12 mouse cellular contexts compared by ENCODE assay signal in the genomic region with DNA sequence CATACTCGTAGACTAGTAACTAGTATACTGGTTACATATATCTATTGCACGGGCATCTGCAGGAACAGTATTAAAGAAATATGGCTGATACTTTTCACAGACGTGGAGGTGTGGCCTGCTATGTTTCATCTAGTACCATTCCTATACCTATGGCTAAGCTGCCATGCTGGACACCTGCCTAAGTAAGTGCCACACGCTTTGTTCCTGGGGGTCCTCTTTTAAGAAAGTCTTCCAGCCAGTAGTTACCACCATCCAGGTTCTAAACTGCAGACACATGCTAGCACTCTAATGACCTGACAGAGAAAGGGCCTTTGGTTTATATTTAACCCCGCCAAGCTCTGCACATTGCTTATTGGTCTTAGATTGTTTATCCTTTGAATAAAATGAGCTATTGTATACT.
A peak's percentile ranks its signal among the peaks of the same experiment; 100 is the strongest.
DNase-seq lines count a peak whose midpoint lies in the region; ATAC-seq and TF ChIP-seq lines count a peak whose summit lies in the region.
"Had no signal": no experiment of that assay in that cellular context is flagged by ENCODE, and none has a peak within 500 bp of the region (broad histone marks: within the 10 kb centered on the region; RNA-seq: fewer than 3 reads in every experiment).

No protein-coding gene starts in this region.

- peak overlapping the region; percentile 72; the same call in 1 of the 2 replicates for H3K9ac ChIP-seq in heart, embryonic 13.5 days
- no peak overlapping the region for H3K9ac ChIP-seq in lung, embryonic 15.5 days
- H3K9ac ChIP-seq in embryonic facial prominence, embryonic 13.5 days, result no peak overlapping the region
- no peak overlapping the region; the same call in 1 of the 2 replicates for H3K9ac ChIP-seq in heart, postnatal 0 days (replicated peaks; ENCODE audit: low read depth, low read length)
- no peak overlapping the region for H3K9ac ChIP-seq in intestine, embryonic 16.5 days (ENCODE audit: low read depth, low read length)
- H3K9ac ChIP-seq: forebrain, embryonic 13.5 days; liver, embryonic 13.5 days had no signal

- no peak for DNase-seq in heart, adult 18-20 months
- no peak for DNase-seq in lung, adult 2 months
- no peak for DNase-seq in heart, postnatal 0 days (ENCODE audit: low spot score)
- DNase-seq: cerebellum, adult 8-10 months; liver, embryonic 13.5 days had no signal

- H3K4me2 ChIP-seq in heart, embryonic 13.5 days, result peak overlapping the region; percentile 54; the same call in 1 of the 2 replicates
- H3K4me2 ChIP-seq in lung, embryonic 15.5 days, result no peak overlapping the region
- no peak overlapping the region for H3K4me2 ChIP-seq in embryonic facial prominence, embryonic 13.5 days
- no peak overlapping the region for H3K4me2 ChIP-seq in heart, postnatal 0 days (ENCODE audit: low read depth, low read length)
- no peak overlapping the region for H3K4me2 ChIP-seq in intestine, embryonic 16.5 days (ENCODE audit: low read depth, low read length)
- H3K4me2 ChIP-seq: liver, embryonic 13.5 days had no signal

- H3K4me1 ChIP-seq in heart, embryonic 13.5 days, result peaks cover 48% of the 10 kb centered on the region
- peaks cover 13% of the 10 kb centered on the region for H3K4me1 ChIP-seq in lung, embryonic 15.5 days
- H3K4me1 ChIP-seq in lung, adult 2 months (ENCODE audit: control insufficient read depth, insufficient read depth, low read length), result peaks cover 4% of the 10 kb centered on the region
- H3K4me1 ChIP-seq in embryonic facial prominence, embryonic 13.5 days, result peaks cover 21% of the 10 kb centered on the region
- H3K4me1 ChIP-seq in heart, postnatal 0 days (ENCODE audit: control insufficient read depth, insufficient read depth), result peaks cover 20% of the 10 kb centered on the region
- peaks cover 8% of the 10 kb centered on the region; the same call in 1 of the 2 replicates for H3K4me1 ChIP-seq in intestine, embryonic 16.5 days (ENCODE audit: control insufficient read depth, insufficient read depth, low read length)
- H3K4me1 ChIP-seq: liver, embryonic 13.5 days; megakaryocyte, embryonic 14.5 days had no signal

- no peak for ATAC-seq in heart, embryonic 13.5 days (ENCODE audit: extremely low read depth, insufficient number of reproducible peaks, low FRiP score, low TSS enrichment)
- ATAC-seq in lung, embryonic 15.5 days (ENCODE audit: borderline replicate concordance, extremely low read depth, low FRiP score, low TSS enrichment), result no peak
- no peak for ATAC-seq in embryonic facial prominence, embryonic 13.5 days (ENCODE audit: insufficient number of reproducible peaks, insufficient read depth, low FRiP score, low TSS enrichment, low read depth)
- no peak for ATAC-seq in heart, postnatal 0 days (ENCODE audit: insufficient read depth, low read depth)
- ATAC-seq in intestine, embryonic 16.5 days, result no peak

- no peak for TF ChIP-seq CTCF in lung, adult 2 months (IDR thresholded peaks at IDR 0.05; ENCODE audit: insufficient read depth, low read length)
- TF ChIP-seq CTCF in heart, postnatal 0 days (IDR thresholded peaks at IDR 0.05; ENCODE audit: low read depth), result no peak

- H3K4me3 ChIP-seq in heart, embryonic 13.5 days, result no peak overlapping the region
- no peak overlapping the region for H3K4me3 ChIP-seq in lung, embryonic 15.5 days
- H3K4me3 ChIP-seq in lung, adult 2 months (replicated peaks; ENCODE audit: extremely low read depth, low read depth, low read length), result no peak overlapping the region
- H3K4me3 ChIP-seq in embryonic facial prominence, embryonic 13.5 days, result no peak overlapping the region
- no peak overlapping the region for H3K4me3 ChIP-seq in heart, postnatal 0 days (ENCODE audit: low read depth, low read length)
- no peak overlapping the region for H3K4me3 ChIP-seq in intestine, embryonic 16.5 days (ENCODE audit: low read length)
- H3K4me3 ChIP-seq: forebrain, embryonic 13.5 days; liver, embryonic 13.5 days; megakaryocyte, embryonic 14.5 days had no signal

- no peak for TF ChIP-seq EP300 in heart, postnatal 0 days (IDR thresholded peaks at IDR 0.05; ENCODE audit: low read depth)

- no peaks in the 10 kb centered on the region for H3K27me3 ChIP-seq in heart, embryonic 13.5 days (replicated peaks)
- H3K27me3 ChIP-seq in lung, embryonic 15.5 days, result no peaks in the 10 kb centered on the region
- H3K27me3 ChIP-seq in embryonic facial prominence, embryonic 13.5 days, result no peaks in the 10 kb centered on the region
- H3K27me3 ChIP-seq in heart, postnatal 0 days (ENCODE audit: control insufficient read depth, insufficient read depth, low read length), result no peaks in the 10 kb centered on the region
- no peaks in the 10 kb centered on the region for H3K27me3 ChIP-seq in intestine, embryonic 16.5 days (replicated peaks; ENCODE audit: control insufficient read depth, insufficient read depth, low read length)
- H3K27me3 ChIP-seq: CH12.LX; forebrain, embryonic 13.5 days; liver, embryonic 13.5 days; megakaryocyte, embryonic 14.5 days had no signal

- TF ChIP-seq POLR2A in lung, adult 2 months (IDR thresholded peaks at IDR 0.05; ENCODE audit: borderline replicate concordance, extremely low read depth, low read depth, low read length), result no peak

- 78% methylated on average over 5 of the region's 5 CpGs for WGBS in heart, embryonic 13.5 days
- WGBS in lung, embryonic 15.5 days, result 75% methylated on average over 5 of the region's 5 CpGs
- 82% methylated on average over 5 of the region's 5 CpGs for WGBS in lung, adult 2 months
- 83% methylated on average over 5 of the region's 5 CpGs for WGBS in embryonic facial prominence, embryonic 13.5 days
- 75% methylated on average over 5 of the region's 5 CpGs for WGBS in heart, postnatal 0 days
- 83% methylated on average over 5 of the region's 5 CpGs for WGBS in intestine, embryonic 16.5 days

- no peaks in the 10 kb centered on the region; the same call in 1 of the 2 replicates for H3K36me3 ChIP-seq in heart, embryonic 13.5 days
- H3K36me3 ChIP-seq in lung, embryonic 15.5 days, result no peaks in the 10 kb centered on the region
- H3K36me3 ChIP-seq in embryonic facial prominence, embryonic 13.5 days, result no peaks in the 10 kb centered on the region
- H3K36me3 ChIP-seq in heart, postnatal 0 days (replicated peaks; ENCODE audit: control insufficient read depth, insufficient read depth, low read length), result no peaks in the 10 kb centered on the region
- H3K36me3 ChIP-seq in intestine, embryonic 16.5 days (ENCODE audit: control insufficient read depth, insufficient read depth, low read length), result no peaks in the 10 kb centered on the region
- H3K36me3 ChIP-seq: liver, embryonic 13.5 days had no signal

- no peaks in the 10 kb centered on the region for H3K9me3 ChIP-seq in heart, embryonic 13.5 days
- H3K9me3 ChIP-seq in lung, embryonic 15.5 days, result no peaks in the 10 kb centered on the region
- H3K9me3 ChIP-seq in embryonic facial prominence, embryonic 13.5 days, result no peaks in the 10 kb centered on the region
- H3K9me3 ChIP-seq in heart, postnatal 0 days (replicated peaks; ENCODE audit: control insufficient read depth, low read length), result no peaks in the 10 kb centered on the region
- no peaks in the 10 kb centered on the region for H3K9me3 ChIP-seq in intestine, embryonic 16.5 days (ENCODE audit: control insufficient read depth, low read length)
- H3K9me3 ChIP-seq: forebrain, embryonic 13.5 days; liver, embryonic 13.5 days had no signal

- peak overlapping the region; percentile 91 for H3K27ac ChIP-seq in heart, embryonic 13.5 days (replicated peaks)
- peak overlapping the region; percentile 49; the same call in 1 of the 2 replicates for H3K27ac ChIP-seq in lung, embryonic 15.5 days
- peak overlapping the region; percentile 73 for H3K27ac ChIP-seq in embryonic facial prominence, embryonic 13.5 days
- peak overlapping the region; percentile 91 for H3K27ac ChIP-seq in heart, postnatal 0 days (ENCODE audit: low read depth)
- no peak overlapping the region for H3K27ac ChIP-seq in intestine, embryonic 16.5 days (ENCODE audit: low read length)
- H3K27ac ChIP-seq: forebrain, embryonic 13.5 days; liver, embryonic 13.5 days had no signal
